Mouse (Mus musculus) frontal cortex, postnatal 36 days (tissue): ENCODE results near the gene Gm21985.
"Not testable (repeated sequence)": the region's sequence is repeated elsewhere in the genome, so short reads cannot be mapped to it uniquely, and the experiment has no call there.

Experiments
- DNase-seq, 2 experiments: peaks; one replicate each; pipeline ENCODE4 v3.0.0; 2022; ENCODE audit warnings: low spot score in 2 of 2

Gm21985 gene

DNA sequence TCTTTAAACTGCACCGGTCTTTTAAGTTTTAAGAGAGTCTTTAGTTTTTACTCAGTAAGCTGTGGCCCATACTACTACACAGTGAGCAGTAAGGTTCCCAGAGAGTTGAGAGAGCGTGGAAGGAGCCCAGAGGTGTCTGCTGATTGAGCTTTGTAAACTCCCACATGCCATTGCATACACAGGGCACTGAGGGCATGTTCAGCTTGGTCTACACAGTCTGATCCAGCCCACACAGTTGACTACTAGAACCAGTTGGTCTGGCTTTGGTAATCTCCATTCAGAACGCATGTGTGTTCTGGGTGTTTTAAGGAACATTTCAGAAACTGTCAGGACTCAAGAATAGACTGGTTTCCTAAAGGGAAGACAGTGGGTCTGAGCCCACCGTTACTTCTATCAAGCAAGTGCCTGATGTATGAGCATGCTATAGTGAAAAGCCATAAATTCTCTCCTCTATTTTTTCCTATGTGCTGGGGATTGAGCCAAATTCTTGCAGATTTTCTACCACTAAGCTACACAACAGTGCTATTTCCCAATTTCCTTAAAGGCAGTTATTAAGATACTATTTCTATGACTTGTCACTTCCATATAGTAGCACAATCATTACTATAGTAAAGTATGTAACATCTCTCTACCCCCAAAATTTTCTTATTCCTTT, 125.4 kb downstream of the Gm21985 start:
- DNase-seq = no peak

DNA sequence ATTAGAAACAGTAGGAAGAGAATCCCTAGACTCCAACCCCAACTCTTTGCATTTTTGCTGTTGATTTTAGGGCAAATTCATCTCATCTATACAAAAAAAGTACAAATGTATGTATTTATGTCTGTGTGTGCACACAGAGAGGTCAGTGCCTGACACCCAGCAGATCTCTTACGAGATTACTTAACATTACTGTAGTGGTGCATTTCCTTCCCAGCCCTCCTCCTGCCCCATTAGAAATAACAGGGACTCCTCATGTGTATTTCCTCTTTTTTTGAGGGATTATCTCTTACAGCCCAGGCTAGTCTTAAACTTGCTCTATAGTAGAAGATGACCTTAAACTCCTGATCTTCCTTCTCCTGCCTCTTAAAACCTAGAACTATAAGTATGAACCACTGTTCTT, 126.6 kb downstream of the Gm21985 start:
- DNase-seq = no peak

DNA sequence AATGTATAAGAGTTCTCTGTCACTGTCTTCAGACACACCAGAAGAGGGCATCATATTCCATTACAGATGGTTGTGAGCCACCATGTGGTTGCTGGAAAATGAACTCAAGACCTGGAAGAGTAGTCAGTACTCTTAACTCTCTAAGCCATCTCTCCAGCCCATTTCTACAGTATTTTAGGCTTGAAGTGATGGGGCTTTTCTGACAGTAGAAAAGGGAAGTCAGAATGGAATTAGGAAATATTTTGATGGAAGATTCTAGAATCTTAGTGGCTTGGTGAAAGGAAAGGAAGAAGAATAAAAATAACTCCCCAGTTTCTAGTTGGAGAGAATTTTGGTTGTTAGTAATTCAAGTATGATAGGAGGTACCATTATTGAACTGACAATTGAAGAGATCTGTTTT, 127.8 kb downstream of the Gm21985 start:
- no peak for DNase-seq

DNA sequence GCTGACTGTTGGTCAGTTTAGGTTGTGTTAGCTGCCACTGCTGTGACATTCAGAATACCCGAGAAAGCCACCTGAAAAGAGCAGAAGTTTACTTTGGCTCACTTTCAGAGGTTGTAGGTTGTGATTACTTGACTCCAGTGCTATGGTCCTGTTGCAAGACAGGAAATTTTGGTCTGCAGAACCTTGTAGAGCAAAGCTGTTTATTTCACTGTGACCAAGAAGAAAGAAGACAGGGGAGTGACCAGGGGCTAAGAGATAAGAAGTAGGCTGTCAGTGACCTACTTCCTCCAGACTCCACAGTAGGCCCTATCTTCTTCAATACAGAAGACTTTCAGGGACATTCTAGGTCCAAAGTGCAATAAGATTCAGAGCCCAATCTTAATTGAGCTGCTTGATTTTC, 130.5 kb downstream of the Gm21985 start:
- no peak for DNase-seq

DNA sequence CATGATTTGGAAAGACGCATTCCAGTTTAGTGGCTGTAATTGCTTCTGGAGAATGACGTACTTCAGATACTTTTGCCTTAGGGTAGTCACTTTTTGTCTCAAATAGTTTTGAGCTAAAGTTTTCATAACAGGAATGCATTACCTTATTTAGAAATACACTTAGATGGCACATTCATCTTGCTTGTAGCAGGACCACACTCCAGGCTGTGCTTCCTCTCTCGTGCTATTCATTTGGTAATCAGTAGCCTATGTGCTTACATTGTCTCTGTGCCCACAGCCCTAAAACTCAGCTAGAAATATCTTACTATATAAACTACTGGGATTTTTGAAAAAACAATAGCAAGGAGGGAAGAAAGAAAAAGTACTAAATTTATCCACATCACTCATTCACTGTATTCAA, 140.9 kb downstream of the Gm21985 start:
- DNase-seq = no peak

DNA sequence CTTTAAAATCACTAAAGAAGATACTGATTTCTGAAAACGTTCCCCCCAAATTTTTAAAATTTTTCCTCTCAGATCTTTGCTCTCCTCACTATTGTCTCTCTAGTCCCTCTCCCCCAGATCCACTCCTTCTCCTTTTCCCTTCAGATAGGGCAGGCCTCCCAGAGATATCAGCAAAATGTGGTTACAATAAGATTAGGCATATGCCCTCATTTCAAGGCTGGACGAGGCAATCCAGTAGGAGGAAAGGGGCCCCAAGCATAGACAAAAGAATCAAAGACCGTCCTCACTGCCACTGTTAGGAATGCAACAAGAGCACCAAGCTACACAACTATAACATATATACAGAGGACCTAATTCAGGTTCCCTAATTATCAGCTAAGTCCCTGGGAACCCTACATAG, 159.2 kb downstream of the Gm21985 start:
- DNase-seq = no peak

DNA sequence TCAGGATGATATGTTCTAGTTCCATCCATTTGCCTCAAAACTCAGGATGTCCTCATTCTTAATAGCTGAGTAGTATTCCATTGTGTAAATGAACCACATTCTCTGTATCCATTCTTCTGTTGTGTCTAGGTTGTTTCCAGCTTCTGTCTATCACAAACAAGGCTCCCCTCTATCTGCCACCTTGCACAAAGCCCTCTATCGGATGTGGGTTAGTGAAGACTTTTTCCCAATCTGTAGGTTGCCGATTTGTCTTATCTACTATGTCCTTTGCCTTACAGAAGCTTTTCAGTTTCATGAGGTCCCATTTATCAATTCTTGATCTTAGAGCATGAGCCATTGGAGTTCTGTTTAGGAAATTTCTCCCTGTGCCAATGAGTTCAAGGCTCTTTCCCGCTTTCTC, 162.4 kb downstream of the Gm21985 start:
- not testable (repeated sequence) for DNase-seq

DNA sequence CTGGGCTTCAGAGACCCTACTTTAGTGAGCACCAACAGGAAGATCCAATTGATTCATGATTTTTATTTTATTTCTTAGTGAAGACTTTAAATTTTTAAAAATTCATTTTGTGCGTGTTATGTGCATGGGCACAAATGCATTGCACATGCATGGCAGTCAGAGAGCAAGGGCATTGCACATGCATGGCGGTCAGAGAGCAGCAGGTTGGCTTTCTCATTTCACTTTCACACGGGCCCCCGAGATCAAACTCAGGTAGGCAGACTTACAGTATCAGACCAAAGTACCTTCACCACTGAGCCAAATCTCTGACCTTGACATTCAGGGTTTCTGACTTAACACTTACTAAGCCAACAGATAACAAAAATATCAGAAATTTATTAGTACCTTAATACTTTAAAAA, 163.6 kb downstream of the Gm21985 start:
- no peak for DNase-seq

DNA sequence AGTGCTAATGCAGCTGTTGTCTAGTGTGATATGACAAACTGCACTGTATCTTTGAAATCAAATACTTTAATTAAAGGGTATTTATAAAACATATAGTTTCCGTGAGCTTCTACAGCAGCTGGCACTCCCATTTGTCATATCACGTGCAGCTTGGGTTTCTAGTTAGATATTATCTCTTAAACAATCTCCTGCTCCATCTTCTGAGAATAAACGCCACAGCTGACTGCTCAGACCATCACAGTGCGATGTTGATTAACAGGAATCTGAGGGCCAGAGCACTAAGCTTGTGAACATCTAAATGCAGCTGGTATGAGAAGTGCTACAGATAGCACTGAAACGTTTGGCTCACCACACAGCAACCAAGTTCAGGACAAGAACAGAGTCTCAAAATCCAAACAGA, 164.3 kb downstream of the Gm21985 start:
- DNase-seq = no peak

DNA sequence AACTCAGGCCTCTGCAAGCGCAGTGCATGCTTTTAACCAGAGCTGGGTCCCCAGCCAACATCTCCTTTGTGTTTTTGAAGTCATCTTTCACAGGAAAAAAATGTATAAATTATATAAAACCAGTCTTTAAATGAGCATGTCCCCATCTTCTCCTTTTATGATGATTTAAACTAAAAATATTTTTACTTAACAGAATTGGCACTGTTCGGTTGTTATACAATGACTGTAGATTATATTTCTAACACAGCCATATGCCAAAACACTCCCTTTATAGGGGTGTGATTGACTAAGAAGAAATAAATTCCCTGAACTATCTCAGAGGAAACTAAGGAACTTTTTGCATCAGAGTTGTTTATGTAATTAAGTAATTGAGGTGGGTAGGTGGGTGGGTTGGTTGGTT, 166.4 kb downstream of the Gm21985 start:
- peak in 1 of 2 experiments; percentile 40 for DNase-seq

DNA sequence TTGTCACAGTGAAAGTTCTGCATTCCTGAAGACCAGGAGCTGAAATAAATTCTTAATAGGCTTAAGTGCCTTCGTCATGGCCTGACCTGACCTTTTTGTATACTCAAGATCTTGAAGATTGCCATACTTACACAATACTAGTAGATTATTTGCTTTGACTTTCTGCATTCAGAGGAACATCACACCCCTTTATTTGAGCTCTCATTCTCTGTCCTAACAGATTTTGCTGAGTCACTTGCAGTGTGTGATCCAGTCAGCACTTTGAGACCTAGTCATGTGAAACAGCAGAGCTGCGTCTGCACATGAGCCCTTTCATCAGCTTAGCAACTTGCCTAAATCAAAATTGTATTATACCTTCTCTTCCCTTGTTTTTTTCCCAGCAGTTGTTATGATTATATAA, 167.2 kb downstream of the Gm21985 start:
- DNase-seq = no peak

DNA sequence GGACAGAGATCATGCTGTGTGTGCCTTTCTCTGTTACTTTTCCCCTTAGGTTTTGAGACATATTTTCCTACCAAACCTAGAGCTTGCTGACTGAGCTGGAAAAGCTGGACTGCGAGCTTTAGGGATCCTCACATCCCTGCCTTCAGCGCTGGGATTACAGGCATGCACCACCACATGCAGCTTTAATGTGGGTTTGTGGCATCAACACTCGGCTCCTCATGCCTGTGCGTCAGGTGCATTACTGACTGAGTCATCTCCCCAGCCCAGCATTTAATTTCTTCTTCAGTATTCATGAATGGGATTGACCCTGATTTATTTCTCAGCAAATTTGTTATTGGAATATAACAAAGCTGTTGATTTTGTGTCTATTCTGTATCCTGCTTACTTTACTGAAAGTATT, 170.2 kb downstream of the Gm21985 start:
- DNase-seq = no peak

DNA sequence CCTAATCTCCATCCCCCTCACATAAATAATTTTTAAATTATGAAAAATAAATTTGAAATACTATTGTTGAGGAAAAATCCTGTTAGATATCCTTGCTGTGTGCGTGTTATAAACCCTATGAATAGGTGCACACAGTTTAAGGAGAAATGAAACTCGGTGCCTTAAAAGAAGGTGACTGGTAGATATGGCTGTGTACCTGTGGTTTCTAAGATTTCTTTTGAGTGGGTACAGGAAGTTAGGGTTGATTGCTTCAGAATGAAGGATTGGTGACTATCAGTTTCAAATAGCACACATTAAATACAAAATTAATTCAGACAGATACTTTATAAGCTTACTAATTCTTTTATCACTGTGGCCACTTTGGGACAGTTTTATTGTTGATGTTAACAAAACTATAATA, 171.5 kb downstream of the Gm21985 start:
- no peak for DNase-seq

DNA sequence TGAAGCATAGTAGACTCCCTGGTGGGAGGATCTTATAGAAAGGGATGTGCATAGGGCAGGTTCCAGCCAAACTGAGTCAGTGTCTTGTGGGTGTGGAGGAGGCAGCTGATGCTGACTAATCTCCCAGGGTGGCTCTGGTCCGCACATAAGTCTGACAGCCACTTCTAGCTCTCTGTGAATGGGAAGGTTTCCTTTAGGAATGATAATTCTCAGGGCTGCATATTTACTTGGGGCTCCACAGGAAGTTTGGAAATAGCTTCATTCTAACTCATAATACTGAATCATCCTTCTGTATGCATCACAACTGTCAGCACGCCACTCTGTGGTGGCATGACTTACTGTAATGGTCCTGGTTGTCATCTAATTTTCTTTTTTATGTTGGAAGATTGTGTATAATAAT, 177.4 kb downstream of the Gm21985 start:
- DNase-seq = peak; percentile 35 to 45

DNA sequence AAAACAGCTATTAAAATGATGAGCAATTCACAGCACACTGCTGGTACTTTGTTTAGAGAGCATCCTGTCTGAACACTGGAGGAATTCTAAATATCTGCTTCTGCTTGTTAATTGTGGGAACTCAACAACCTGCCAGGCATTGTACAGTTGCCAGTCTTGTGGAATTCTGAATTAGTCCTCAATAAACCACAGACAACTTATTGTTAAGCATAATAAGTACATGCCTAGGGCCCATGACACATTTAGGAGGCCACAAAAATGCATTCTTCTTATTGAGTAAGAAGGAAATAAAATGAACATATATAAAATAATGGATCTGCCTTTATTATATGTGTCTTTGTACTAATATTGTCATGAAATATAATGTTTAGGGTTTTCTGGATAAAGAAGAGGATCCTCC, 179.4 kb downstream of the Gm21985 start:
- no peak for DNase-seq

DNA sequence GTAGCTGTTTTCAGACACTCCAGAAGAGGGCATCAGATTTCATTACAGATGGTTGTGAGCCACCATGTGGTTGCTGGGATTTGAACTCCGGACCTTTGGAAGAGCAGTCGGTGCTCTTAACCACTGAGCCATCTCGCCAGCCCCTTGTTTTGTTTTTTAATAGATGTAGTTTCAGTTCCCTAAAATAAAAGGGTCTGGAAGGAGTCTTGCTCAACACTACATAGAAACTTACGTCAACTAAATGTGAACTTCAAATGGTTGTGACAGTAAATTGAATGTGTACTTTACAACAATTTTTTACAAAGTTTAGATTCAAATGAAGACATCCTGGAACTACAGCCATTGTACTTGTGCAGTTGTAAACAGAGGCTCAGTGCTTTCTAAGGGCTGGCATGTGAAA, 181.9 kb downstream of the Gm21985 start:
- DNase-seq = not testable (repeated sequence)

DNA sequence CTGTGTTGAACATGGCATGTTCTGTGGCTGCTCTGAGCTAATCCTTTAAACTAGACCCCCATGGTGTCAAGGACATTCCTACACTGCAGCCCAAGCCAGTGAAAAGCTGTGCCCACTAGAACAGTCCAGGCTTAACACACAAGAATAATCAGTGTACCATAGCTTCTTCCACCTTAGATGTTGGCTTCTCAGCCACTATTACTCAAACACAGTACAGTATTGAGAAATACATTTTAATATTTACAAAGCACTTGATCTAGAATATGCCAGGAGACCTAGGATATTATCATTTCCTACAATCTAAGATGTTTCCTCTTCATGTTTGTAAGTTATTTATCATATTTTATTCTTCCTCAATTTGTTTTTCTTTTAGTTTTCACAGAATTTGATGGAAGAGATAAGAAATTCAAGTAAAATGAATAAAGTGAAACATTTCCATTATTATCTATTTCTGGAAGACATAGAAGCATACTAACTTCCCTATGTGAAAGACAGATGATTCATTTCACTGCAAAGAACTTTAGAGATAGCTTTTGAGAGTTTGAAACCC, 182.5 kb downstream of the Gm21985 start:
- no peak for DNase-seq

DNA sequence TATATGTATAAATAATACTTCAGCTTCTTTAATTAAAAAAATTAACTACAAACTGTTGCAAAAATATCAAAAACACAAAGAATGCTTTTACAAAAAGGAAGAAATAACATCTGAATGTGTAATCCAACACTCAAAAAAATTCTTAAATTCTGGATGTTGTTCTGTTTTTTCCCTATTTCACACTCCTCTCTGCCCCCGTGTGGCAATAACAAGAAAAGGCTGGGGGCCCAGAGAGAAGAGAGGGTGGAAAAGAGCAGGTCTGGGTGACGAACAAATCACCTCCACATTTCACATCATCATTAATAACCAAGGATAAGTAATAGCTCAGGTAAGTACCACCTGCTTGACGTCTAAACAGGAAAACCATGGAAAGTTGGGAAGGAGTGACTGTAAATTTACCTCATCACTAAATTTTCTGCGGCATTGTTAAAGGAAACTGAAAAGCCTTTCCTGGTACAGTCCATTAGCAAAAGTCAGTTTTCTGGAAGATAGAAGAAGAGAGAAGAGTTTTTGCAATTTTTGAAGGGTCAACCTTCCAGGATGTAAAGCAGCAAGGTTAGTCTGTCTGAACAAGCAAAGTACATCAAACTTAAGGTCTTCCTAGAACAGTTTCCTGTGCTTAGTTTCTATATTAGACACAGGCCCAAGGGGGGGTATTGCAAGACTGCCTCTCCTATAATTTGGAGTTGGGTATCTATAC, 183.6 kb downstream of the Gm21985 start:
- DNase-seq = no peak

DNA sequence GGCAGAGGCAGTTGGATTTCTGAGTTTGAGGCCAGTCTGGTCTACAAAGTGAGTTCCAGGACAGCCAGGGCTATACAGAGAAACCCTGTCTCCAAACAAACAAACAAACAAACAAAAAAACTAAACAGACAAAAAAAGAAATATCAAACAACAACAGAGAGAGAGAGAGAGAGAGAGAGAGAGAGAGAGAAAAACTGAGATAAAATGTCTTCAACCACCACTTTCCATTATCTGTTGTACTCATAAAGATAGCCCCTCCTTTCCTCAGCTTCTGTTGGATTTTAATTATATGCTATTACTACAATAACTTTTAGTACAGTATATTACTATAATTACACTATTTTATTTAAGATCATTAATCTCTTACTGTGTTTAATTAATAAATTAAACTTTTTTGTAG, 186.4 kb downstream of the Gm21985 start:
- DNase-seq = not testable (repeated sequence)

DNA sequence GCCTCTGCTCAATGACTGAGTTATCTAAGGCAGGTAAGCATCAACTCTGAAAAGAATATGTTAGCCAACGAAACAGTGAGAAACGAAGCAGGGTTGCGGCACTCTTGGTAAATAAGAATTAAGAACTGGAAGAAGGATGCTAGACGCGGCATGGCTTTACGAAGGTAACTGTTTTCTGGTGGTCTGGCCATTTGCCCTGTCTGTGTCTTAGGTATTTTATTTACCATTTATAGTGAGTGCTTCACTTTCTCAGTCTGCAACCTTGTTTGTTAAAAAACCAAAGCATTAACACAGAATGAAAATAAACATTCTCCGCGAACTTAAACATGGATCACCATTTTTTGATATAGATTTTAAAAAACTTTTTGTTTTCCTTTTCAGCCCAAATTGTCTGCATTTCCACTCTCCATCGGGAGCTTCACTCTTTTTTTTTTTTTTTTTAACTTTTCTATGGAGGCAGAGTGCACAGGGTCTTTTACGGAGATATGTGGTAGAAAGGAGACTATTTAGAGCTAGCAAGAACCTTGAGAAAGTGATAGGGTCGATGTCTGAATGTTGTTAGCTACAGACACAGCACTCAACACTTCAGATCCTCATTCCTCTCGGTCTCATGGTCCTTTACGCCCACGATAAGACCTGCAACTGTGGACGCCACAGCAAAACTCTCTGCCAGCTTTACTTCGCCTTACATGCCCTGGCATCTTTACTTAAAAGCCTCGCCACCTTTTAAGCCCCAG, 188.2 kb downstream of the Gm21985 start:
- DNase-seq = no peak

DNA sequence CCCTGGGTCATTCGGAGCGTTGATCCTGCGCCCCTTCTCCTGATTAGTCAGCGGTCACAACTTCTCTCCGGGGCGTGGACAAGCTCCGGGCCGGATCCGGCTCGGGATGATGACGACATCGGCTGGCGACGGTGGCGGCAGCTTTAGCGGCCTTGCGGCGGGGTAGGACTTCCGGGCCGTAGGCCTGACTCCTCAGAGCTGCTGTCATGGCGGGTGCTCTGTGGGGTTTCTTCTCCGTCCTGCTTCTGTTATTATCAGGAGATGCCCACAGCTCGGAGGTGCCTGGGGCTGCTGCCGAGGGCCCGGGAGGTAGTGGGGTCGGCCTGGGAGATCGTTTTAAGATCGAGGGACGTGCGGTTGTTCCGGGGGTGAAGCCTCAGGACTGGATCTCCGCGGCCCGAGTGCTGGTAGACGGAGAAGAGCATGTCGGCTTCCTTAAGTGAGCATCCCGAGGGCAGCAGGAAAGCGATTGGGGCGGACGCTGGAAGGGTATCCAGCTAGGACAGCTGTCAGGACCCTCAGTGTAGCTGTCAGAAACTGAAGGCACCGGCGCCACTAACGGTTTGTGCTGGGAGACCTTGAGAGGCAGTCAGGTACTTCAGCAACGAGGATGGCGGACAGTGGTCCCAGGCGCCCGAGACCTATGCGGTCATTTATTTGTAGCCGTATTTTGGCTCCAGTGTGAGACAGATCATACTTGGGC, 188.9 kb downstream of the Gm21985 start, which contains the start of gene Emc7:
Gene Emc7, plus strand, starts transcription at position 136 of the 703 bp plus-strand sequence.
- peak; percentile 97 to 99 for DNase-seq
